Mouse (Mus musculus) liver, postnatal 0 days (tissue): ENCODE results near the gene Ccdc190.

Experiments
- CTCF ChIP-seq: sonication (generic); IDR thresholded peaks from 2 replicates; pipeline ENCODE4 v1.5.1; 2016; ENCODE audit warnings: antibody characterized with exemption, low read depth
- EP300 ChIP-seq: IDR thresholded peaks from 2 replicates; pipeline ENCODE4 v1.6.1; 2016; ENCODE audit warnings: antibody characterized with exemption, low read depth, mild to moderate bottlenecking

DNA sequence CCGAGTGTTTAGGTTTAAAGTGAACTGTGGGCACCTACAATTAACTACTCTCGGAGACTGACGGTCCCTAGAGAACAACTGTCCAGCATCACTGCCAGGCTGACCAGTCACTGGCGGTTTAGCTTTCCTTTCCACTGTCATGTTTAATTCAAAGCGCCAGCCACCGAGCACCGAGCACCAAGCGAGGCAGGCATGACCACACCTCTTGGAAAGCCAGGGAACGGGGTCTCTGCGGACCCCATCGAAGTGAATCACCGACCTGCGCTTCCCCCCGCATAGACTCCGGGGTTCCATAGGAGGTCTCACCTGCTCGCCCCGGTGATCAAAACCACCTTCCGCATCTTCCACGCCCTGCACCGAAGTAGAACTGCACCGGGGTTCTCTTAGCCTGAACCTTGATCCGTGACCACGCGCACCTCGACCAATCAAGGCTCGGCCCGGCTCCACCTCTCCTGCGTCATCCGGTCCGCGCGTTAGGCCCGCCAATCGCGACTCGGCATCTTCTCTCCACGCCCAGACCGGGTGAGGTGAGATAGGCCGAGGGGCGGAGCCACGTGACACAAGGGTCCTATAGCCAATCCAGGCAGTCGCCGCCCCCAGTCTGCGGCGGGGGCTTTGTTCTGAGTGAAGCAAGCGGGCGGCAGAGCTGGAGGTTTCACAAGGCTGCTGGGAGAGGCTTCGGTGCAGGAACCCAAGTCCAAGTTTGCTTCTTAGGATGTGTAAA lies 40.5 kb downstream of the Ccdc190 start, which contains the start of gene Hsd17b7:
- TF ChIP-seq CTCF (no peak), EP300 (peak; percentile 76; the same call in 1 of the 2 replicates)
